Mouse (Mus musculus): ENCODE results near the gene Igsf21. TPM values are rescaled to one million over a fixed set of nuclear protein-coding genes. Genes with fewer than 3 reads are reported as not detected.

The Igsf21 gene
- polyA plus RNA-seq, 1 experiment from 2014 or later = 55.7 TPM

- no peak for ATAC-seq (ENCODE audit: low read depth)
- Histone ChIP-seq H3K27ac (replicated peaks) (no peak overlapping the region), H3K4me1 (replicated peaks) (peaks cover 5% of the 10 kb centered on the region; the same call in 1 of the 2 replicates), H3K36me3 (no peaks in the 10 kb centered on the region; the same call in 1 of the 2 replicates), H3K9ac (no peak overlapping the region), H3K4me3 (no peak overlapping the region), H3K27me3 (no peaks in the 10 kb centered on the region), H3K9me3 (no peaks in the 10 kb centered on the region), H3K4me2 (no peak overlapping the region)
- 90% methylated on average over 5 of the region's 5 CpGs for WGBS
These were observed 186.3 kb downstream of the Igsf21 start for GRCm38 (mm10) chr4:140060251-140060650.

GRCm38 (mm10) chr4:140053042-140053441 is 193.5 kb downstream of the Igsf21 start:
- H3K27me3 ChIP-seq = no peaks in the 10 kb centered on the region
- H3K36me3 ChIP-seq = no peaks in the 10 kb centered on the region
- H3K4me1 ChIP-seq (replicated peaks) = peaks cover 13% of the 10 kb centered on the region
- no peak overlapping the region for H3K4me2 ChIP-seq
- H3K27ac ChIP-seq (replicated peaks) = no peak overlapping the region
- H3K9me3 ChIP-seq = peaks cover 6% of the 10 kb centered on the region; the same call in 1 of the 2 replicates
- 68% methylated on average over 7 of the region's 7 CpGs for WGBS
- H3K9ac ChIP-seq = no peak overlapping the region
- no peak for ATAC-seq (ENCODE audit: low read depth)
- H3K4me3 ChIP-seq = no peak overlapping the region

GRCm38 (mm10) chr4:140052575-140052974 is 194.0 kb downstream of the Igsf21 start:
- peaks cover 6% of the 10 kb centered on the region; the same call in 1 of the 2 replicates for H3K9me3 ChIP-seq
- no peaks in the 10 kb centered on the region for H3K27me3 ChIP-seq
- no peaks in the 10 kb centered on the region for H3K36me3 ChIP-seq
- peaks cover 13% of the 10 kb centered on the region for H3K4me1 ChIP-seq (replicated peaks)
- H3K27ac ChIP-seq (replicated peaks) = no peak overlapping the region
- WGBS = 51% methylated on average over 11 of the region's 11 CpGs
- no peak overlapping the region for H3K9ac ChIP-seq
- ATAC-seq (ENCODE audit: low read depth) = no peak
- no peak overlapping the region for H3K4me3 ChIP-seq
- no peak overlapping the region for H3K4me2 ChIP-seq

- H3K4me1 ChIP-seq (replicated peaks) = peaks cover 6% of the 10 kb centered on the region; the same call in 1 of the 2 replicates
- no peak overlapping the region for H3K4me2 ChIP-seq
- H3K27ac ChIP-seq (replicated peaks) = no peak overlapping the region
- H3K36me3 ChIP-seq = no peaks in the 10 kb centered on the region
- ATAC-seq (ENCODE audit: low read depth) = no peak
- H3K27me3 ChIP-seq = no peaks in the 10 kb centered on the region
- H3K9me3 ChIP-seq = peaks cover 6% of the 10 kb centered on the region; the same call in 1 of the 2 replicates
- H3K4me3 ChIP-seq = no peak overlapping the region
- H3K9ac ChIP-seq = no peak overlapping the region
- 70% methylated on average over 10 of the region's 10 CpGs for WGBS
These were observed 198.7 kb downstream of the Igsf21 start for GRCm38 (mm10) chr4:140047807-140048362.

- Histone ChIP-seq H3K27ac (replicated peaks) (no peak overlapping the region), H3K9me3 (no peaks in the 10 kb centered on the region; the same call in 1 of the 2 replicates), H3K27me3 (peaks cover 16% of the 10 kb centered on the region), H3K9ac (no peak overlapping the region), H3K4me2 (no peak overlapping the region), H3K4me1 (replicated peaks) (peaks cover 13% of the 10 kb centered on the region), H3K4me3 (no peak overlapping the region), H3K36me3 (no peaks in the 10 kb centered on the region)
- no peak for ATAC-seq (ENCODE audit: low read depth)
- 47% methylated on average over 12 of the region's 12 CpGs for WGBS
These were observed 202.6 kb downstream of the Igsf21 start for GRCm38 (mm10) chr4:140043953-140044352.

- Histone ChIP-seq H3K4me2 (0 out of 2 replicates have a peak overlapping the region, but pooled peaks have one; percentile 3), H3K27ac (replicated peaks) (peak overlapping the region; percentile 52), H3K4me1 (replicated peaks) (peaks cover 26% of the 10 kb centered on the region), H3K36me3 (no peaks in the 10 kb centered on the region), H3K9ac (peak overlapping the region; percentile 57), H3K4me3 (no peak overlapping the region), H3K27me3 (peaks cover 39% of the 10 kb centered on the region), H3K9me3 (no peaks in the 10 kb centered on the region; the same call in 1 of the 2 replicates)
- 7% methylated on average over 26 of the region's 26 CpGs for WGBS
- ATAC-seq (ENCODE audit: low read depth) = 0 out of 2 replicates have a peak, but pooled peaks have one; percentile 36
These were observed 207.8 kb downstream of the Igsf21 start for GRCm38 (mm10) chr4:140038586-140039411.

- Histone ChIP-seq H3K4me2 (peak overlapping the region; percentile 22; the same call in 1 of the 2 replicates), H3K9ac (peak overlapping the region; percentile 56; the same call in 1 of the 2 replicates), H3K4me1 (replicated peaks) (peaks cover 25% of the 10 kb centered on the region), H3K9me3 (no peaks in the 10 kb centered on the region; the same call in 1 of the 2 replicates), H3K36me3 (no peaks in the 10 kb centered on the region), H3K4me3 (no peak overlapping the region), H3K27ac (replicated peaks) (no peak overlapping the region), H3K27me3 (peaks cover 39% of the 10 kb centered on the region)
- 0 out of 2 replicates have a peak, but pooled peaks have one; percentile 4 for ATAC-seq (ENCODE audit: low read depth)
- WGBS = 3% methylated on average over 13 of the region's 13 CpGs
These were observed 208.7 kb downstream of the Igsf21 start for GRCm38 (mm10) chr4:140037784-140038387.

- 75% methylated on average over 15 of the region's 15 CpGs for WGBS
- ATAC-seq (ENCODE audit: low read depth) = no peak
- Histone ChIP-seq H3K36me3 (no peaks in the 10 kb centered on the region), H3K4me2 (no peak overlapping the region), H3K27me3 (peaks cover 36% of the 10 kb centered on the region), H3K27ac (replicated peaks) (no peak overlapping the region), H3K9me3 (no peaks in the 10 kb centered on the region), H3K4me3 (no peak overlapping the region), H3K9ac (no peak overlapping the region), H3K4me1 (replicated peaks) (peaks cover 32% of the 10 kb centered on the region)
These were observed 211.4 kb downstream of the Igsf21 start for GRCm38 (mm10) chr4:140035232-140035631.

- H3K4me2 ChIP-seq = no peak overlapping the region
- no peaks in the 10 kb centered on the region for H3K9me3 ChIP-seq
- no peak for ATAC-seq (ENCODE audit: low read depth)
- no peak overlapping the region for H3K4me3 ChIP-seq
- 41% methylated on average over 7 of the region's 7 CpGs for WGBS
- no peaks in the 10 kb centered on the region for H3K36me3 ChIP-seq
- no peak overlapping the region for H3K9ac ChIP-seq
- no peak overlapping the region for H3K27ac ChIP-seq (replicated peaks)
- H3K4me1 ChIP-seq (replicated peaks) = peaks cover 36% of the 10 kb centered on the region
- peaks cover 20% of the 10 kb centered on the region for H3K27me3 ChIP-seq
These were observed 213.2 kb downstream of the Igsf21 start for GRCm38 (mm10) chr4:140033394-140033793.

GRCm38 (mm10) chr4:140030415-140030814 is 216.2 kb downstream of the Igsf21 start:
- WGBS = 9% methylated on average over 4 of the region's 6 CpGs
- H3K27me3 ChIP-seq = no peaks in the 10 kb centered on the region; the same call in 1 of the 2 replicates
- H3K4me1 ChIP-seq (replicated peaks) = peaks cover 24% of the 10 kb centered on the region
- peaks cover 8% of the 10 kb centered on the region; the same call in 1 of the 2 replicates for H3K36me3 ChIP-seq
- no peak overlapping the region for H3K4me3 ChIP-seq
- H3K27ac ChIP-seq (replicated peaks) = peak overlapping the region; percentile 74
- no peaks in the 10 kb centered on the region for H3K9me3 ChIP-seq
- H3K9ac ChIP-seq = no peak overlapping the region
- peak; percentile 64; the same call in 1 of the 2 replicates for ATAC-seq (ENCODE audit: low read depth)
- H3K4me2 ChIP-seq = no peak overlapping the region

GRCm38 (mm10) chr4:140030040-140030386 is 216.6 kb downstream of the Igsf21 start:
- ATAC-seq (ENCODE audit: low read depth) = peak; percentile 70
- H3K27ac ChIP-seq (replicated peaks) = peak overlapping the region; percentile 74
- H3K36me3 ChIP-seq = peaks cover 8% of the 10 kb centered on the region; the same call in 1 of the 2 replicates
- no peak overlapping the region for H3K4me3 ChIP-seq
- H3K4me2 ChIP-seq = no peak overlapping the region
- WGBS = 15% methylated on average over 5 of the region's 5 CpGs
- peaks cover 24% of the 10 kb centered on the region for H3K4me1 ChIP-seq (replicated peaks)
- no peaks in the 10 kb centered on the region; the same call in 1 of the 2 replicates for H3K27me3 ChIP-seq
- H3K9me3 ChIP-seq = no peaks in the 10 kb centered on the region
- 0 out of 2 replicates have a peak overlapping the region, but pooled peaks have one; percentile 32 for H3K9ac ChIP-seq
